Mouse (Mus musculus): ENCODE results near the gene Cd6.

- TF ChIP-seq CTCF (IDR thresholded peaks at IDR 0.05; ENCODE audit: low read depth), result no peak
- TF ChIP-seq EP300 (IDR thresholded peaks at IDR 0.05; ENCODE audit: low read depth), result no peak
Measured at GRCm38 (mm10) chr19:10801906-10802305, 28.0 kb downstream of the Cd6 start.
